Mouse (Mus musculus) embryonic fibroblast, embryonic 13.5 days (primary cell): ENCODE data around the gene Rsl24d1. TPM values are rescaled to one million over a fixed set of nuclear protein-coding genes. Genes with fewer than 3 reads are reported as not detected.

Experiments
- H3K27ac ChIP-seq: 2 replicates; pipeline ENCODE4 v1.5.1; 2012; ENCODE audit warnings: low read length, control low read depth, inconsistent platforms; ENCODE audit not compliant: insufficient read depth
- H3K4me1 ChIP-seq: 2 replicates; pipeline ENCODE4 v1.6.1; 2011; ENCODE audit warnings: low read length; ENCODE audit not compliant: control insufficient read depth, insufficient read depth
- H3K4me3 ChIP-seq: 2 replicates; pipeline ENCODE4 v1.5.1; 2011; ENCODE audit warnings: mild to moderate bottlenecking, control low read depth, low read length; ENCODE audit not compliant: insufficient read depth
- CTCF ChIP-seq: IDR thresholded peaks from 2 replicates; pipeline ENCODE4 v1.5.1; 2011; ENCODE audit warnings: mild to moderate bottlenecking, control low read depth, low read length, moderate library complexity, borderline replicate concordance; ENCODE audit not compliant: insufficient read depth
- POLR2A ChIP-seq: IDR thresholded peaks from 2 replicates; pipeline ENCODE4 v1.6.1; 2011; ENCODE audit warnings: low read depth, mild to moderate bottlenecking, control low read depth, low read length, moderate library complexity
- polyA plus RNA-seq: library from polyadenylated mRNA; stranded (reverse); fragments of >200 nt; gene quantifications from 2 replicates; pipeline ENCODE4 v1.2.4, GENCODE M21; 2011; ENCODE audit warnings: low read depth; ENCODE audit not compliant: missing spikeins, insufficient read length

Gene Rsl24d1
- polyA plus RNA-seq, 1 experiment, result 60.8 TPM

- no peak overlapping the region for H3K27ac ChIP-seq
- no peak overlapping the region for H3K4me3 ChIP-seq
- no peaks in the 10 kb centered on the region for H3K4me1 ChIP-seq
- TF ChIP-seq POLR2A (no peak), CTCF (no peak)
These were observed 33.4 kb upstream of the Rsl24d1 start for GRCm38 (mm10) chr9:73079801-73080325.

GRCm38 (mm10) chr9:73082291-73083000, 30.8 kb upstream of the Rsl24d1 start:
- no peak for TF ChIP-seq CTCF
- H3K27ac ChIP-seq, result no peak overlapping the region
- no peaks in the 10 kb centered on the region for H3K4me1 ChIP-seq

GRCm38 (mm10) chr9:73083956-73084355, 29.3 kb upstream of the Rsl24d1 start:
- Histone ChIP-seq H3K4me3 (no peak overlapping the region), H3K4me1 (no peaks in the 10 kb centered on the region), H3K27ac (no peak overlapping the region)
- no peak for TF ChIP-seq CTCF
- TF ChIP-seq POLR2A, result no peak

More at GRCm38 (mm10) chr9:73082291-73083000, 30.8 kb upstream of the Rsl24d1 start:
- no peak overlapping the region for H3K4me3 ChIP-seq

- no peak overlapping the region for H3K4me3 ChIP-seq
- TF ChIP-seq CTCF, result no peak
- no peak for TF ChIP-seq POLR2A
- H3K27ac ChIP-seq, result no peak overlapping the region
- H3K4me1 ChIP-seq, result no peaks in the 10 kb centered on the region
These were observed 27.4 kb upstream of the Rsl24d1 start for GRCm38 (mm10) chr9:73085845-73086244.

GRCm38 (mm10) chr9:73087121-73087520, 26.1 kb upstream of the Rsl24d1 start:
- TF ChIP-seq POLR2A, result no peak
- TF ChIP-seq CTCF, result no peak
- no peak overlapping the region for H3K4me3 ChIP-seq
- no peaks in the 10 kb centered on the region for H3K4me1 ChIP-seq
- no peak overlapping the region for H3K27ac ChIP-seq

GRCm38 (mm10) chr9:73087581-73087980, 25.6 kb upstream of the Rsl24d1 start:
- no peak overlapping the region for H3K4me3 ChIP-seq
- TF ChIP-seq POLR2A (no peak), CTCF (no peak)
- H3K27ac ChIP-seq, result no peak overlapping the region
- no peaks in the 10 kb centered on the region for H3K4me1 ChIP-seq

GRCm38 (mm10) chr9:73089222-73089920, 23.9 kb upstream of the Rsl24d1 start:
- no peak overlapping the region for H3K4me3 ChIP-seq
- no peaks in the 10 kb centered on the region for H3K4me1 ChIP-seq
- TF ChIP-seq POLR2A (no peak), CTCF (no peak)
- no peak overlapping the region for H3K27ac ChIP-seq

- Histone ChIP-seq H3K4me1 (no peaks in the 10 kb centered on the region), H3K4me3 (no peak overlapping the region), H3K27ac (no peak overlapping the region)
- TF ChIP-seq POLR2A (no peak), CTCF (no peak)
These were observed 23.1 kb upstream of the Rsl24d1 start for GRCm38 (mm10) chr9:73090121-73090520.

- TF ChIP-seq CTCF (no peak), POLR2A (no peak)
- Histone ChIP-seq H3K4me3 (no peak overlapping the region), H3K27ac (no peak overlapping the region), H3K4me1 (no peaks in the 10 kb centered on the region)
These were observed 21.5 kb upstream of the Rsl24d1 start for GRCm38 (mm10) chr9:73091747-73092146.

- H3K4me3 ChIP-seq, result no peak overlapping the region
- TF ChIP-seq CTCF (no peak), POLR2A (no peak)
- H3K27ac ChIP-seq, result no peak overlapping the region
- H3K4me1 ChIP-seq, result no peaks in the 10 kb centered on the region
These were observed 18.6 kb upstream of the Rsl24d1 start for GRCm38 (mm10) chr9:73094580-73094979.

GRCm38 (mm10) chr9:73097898-73098297, 15.3 kb upstream of the Rsl24d1 start:
- TF ChIP-seq POLR2A (no peak), CTCF (no peak)
- Histone ChIP-seq H3K4me3 (no peak overlapping the region), H3K27ac (no peak overlapping the region), H3K4me1 (no peaks in the 10 kb centered on the region)
